Mouse (Mus musculus): ENCODE results near the gene Pknox2.

Gene Pknox2

GRCm38 (mm10) chr9:36990626-36991368 lies 156.4 kb downstream of the Pknox2 start:
- DNase-seq (ENCODE audit: low spot score in 2 of 2): no peak

GRCm38 (mm10) chr9:36989991-36990390 lies 157.2 kb downstream of the Pknox2 start:
- DNase-seq (ENCODE audit: low spot score in 2 of 2): no peak

GRCm38 (mm10) chr9:36985233-36985632 lies 162.0 kb downstream of the Pknox2 start:
- DNase-seq (ENCODE audit: low spot score in 2 of 2): peak; percentile 66 to 82

GRCm38 (mm10) chr9:36976596-36977362 lies 170.4 kb downstream of the Pknox2 start:
- DNase-seq (ENCODE audit: low spot score in 2 of 2): no peak

GRCm38 (mm10) chr9:36973486-36974227 lies 173.6 kb downstream of the Pknox2 start:
- peak in 1 of 2 experiments; percentile 60 for DNase-seq (ENCODE audit: low spot score in 2 of 2)

GRCm38 (mm10) chr9:36972089-36972488 lies 175.1 kb downstream of the Pknox2 start:
- DNase-seq (ENCODE audit: low spot score in 2 of 2): no peak

GRCm38 (mm10) chr9:36971066-36971465 lies 176.1 kb downstream of the Pknox2 start:
- DNase-seq (ENCODE audit: low spot score in 2 of 2): no peak

- peak; percentile 92 to 94 for DNase-seq (ENCODE audit: low spot score in 2 of 2)
Measured at GRCm38 (mm10) chr9:36970651-36971050, 176.6 kb downstream of the Pknox2 start.

GRCm38 (mm10) chr9:36969131-36969530 lies 178.1 kb downstream of the Pknox2 start:
- DNase-seq (ENCODE audit: low spot score in 2 of 2): no peak

- peak in 1 of 2 experiments; percentile 66 for DNase-seq (ENCODE audit: low spot score in 2 of 2)
Measured at GRCm38 (mm10) chr9:36968713-36969112, 178.5 kb downstream of the Pknox2 start.

GRCm38 (mm10) chr9:36968236-36968635 lies 179.0 kb downstream of the Pknox2 start:
- no peak for DNase-seq (ENCODE audit: low spot score in 2 of 2)

GRCm38 (mm10) chr9:36965720-36966119 lies 181.5 kb downstream of the Pknox2 start:
- peak; percentile 77 for DNase-seq (ENCODE audit: low spot score in 2 of 2)

- no peak for DNase-seq (ENCODE audit: low spot score in 2 of 2)
Measured at GRCm38 (mm10) chr9:36964230-36964629, 183.0 kb downstream of the Pknox2 start.

GRCm38 (mm10) chr9:36963512-36963911 lies 183.7 kb downstream of the Pknox2 start:
- no peak for DNase-seq (ENCODE audit: low spot score in 2 of 2)

GRCm38 (mm10) chr9:36961874-36962273 lies 185.3 kb downstream of the Pknox2 start:
- DNase-seq (ENCODE audit: low spot score in 2 of 2): no peak

GRCm38 (mm10) chr9:36961153-36961552 lies 186.1 kb downstream of the Pknox2 start:
- DNase-seq (ENCODE audit: low spot score in 2 of 2): no peak

GRCm38 (mm10) chr9:36951133-36951484 lies 196.1 kb downstream of the Pknox2 start:
- no peak for DNase-seq (ENCODE audit: low spot score in 2 of 2)

- DNase-seq (ENCODE audit: low spot score in 2 of 2): peak in 1 of 2 experiments; percentile 45
Measured at GRCm38 (mm10) chr9:36950271-36951132, 196.7 kb downstream of the Pknox2 start.

- DNase-seq (ENCODE audit: low spot score in 2 of 2): no peak
Measured at GRCm38 (mm10) chr9:36948181-36948580, 199.0 kb downstream of the Pknox2 start.

GRCm38 (mm10) chr9:36947056-36947694 lies 200.0 kb downstream of the Pknox2 start:
- DNase-seq (ENCODE audit: low spot score in 2 of 2): no peak

- DNase-seq (ENCODE audit: low spot score in 2 of 2): peak; percentile 87 to 95
Measured at GRCm38 (mm10) chr9:36944843-36945242, 202.4 kb downstream of the Pknox2 start.
